ENCODE assay signal across 21 mouse cellular contexts in genomic region chr12:85905666-85906065, GRCm38 (mm10).
DNase-seq lines count a peak whose midpoint lies in the region; ATAC-seq and TF ChIP-seq lines count a peak whose summit lies in the region.
"Had no signal": no experiment of that assay in that cellular context is flagged by ENCODE, and none has a peak within 500 bp of the region (broad histone marks: within the 10 kb centered on the region; RNA-seq: fewer than 3 reads in every experiment).

No protein-coding gene starts in this region.

- peaks cover 22% of the 10 kb centered on the region for H3K4me1 ChIP-seq in liver, embryonic 12.5 days
- H3K4me1 ChIP-seq in MEL (ENCODE audit: control insufficient read depth in 1 of 2, insufficient read depth in 2 of 2, low read length in 2 of 2): peaks cover 2 to 11% of the 10 kb centered on the region in 2 experiments; a peak in 3 of 4 replicates
- H3K4me1 ChIP-seq: embryonic facial prominence, embryonic 12.5 days; forebrain, embryonic 15.5 days had no signal

- no peak for TF ChIP-seq CTCF in MEL (IDR thresholded peaks at IDR 0.05 in 2 of 3, conservative IDR thresholded peaks at IDR 0.05 in 1 of 3; ENCODE audit: control insufficient read depth in 1 of 3, insufficient read depth in 1 of 3, low read depth in 2 of 3, low read length in 3 of 3, poor library complexity in 1 of 3, severe bottlenecking in 1 of 3)

- TF ChIP-seq POLR2A in MEL (IDR thresholded peaks at IDR 0.05; ENCODE audit: control insufficient read depth in 1 of 2, insufficient read depth in 1 of 2, low read depth in 1 of 2, low read length in 2 of 2, poor library complexity in 1 of 2): no peak

- H3K4me2 ChIP-seq in liver, embryonic 12.5 days: no peak overlapping the region
- H3K4me2 ChIP-seq: embryonic facial prominence, embryonic 12.5 days; forebrain, embryonic 13.5 days; forebrain, embryonic 15.5 days had no signal

- ATAC-seq in liver, embryonic 12.5 days: peak; percentile 65
- ATAC-seq: activated CD4-positive, CD25-positive, alpha-beta regulatory T cell, adult 4 months; forebrain, embryonic 13.5 days; forebrain, embryonic 15.5 days; forebrain, postnatal 0 days; Patski had no signal

- 75% methylated on average over 2 of the region's 2 CpGs for WGBS in liver, embryonic 12.5 days (ENCODE audit: insufficient replicate concordance)

- H3K27me3 ChIP-seq in liver, embryonic 12.5 days (replicated peaks): no peaks in the 10 kb centered on the region
- no peaks in the 10 kb centered on the region for H3K27me3 ChIP-seq in MEL (ENCODE audit: control insufficient read depth in 1 of 2, insufficient read depth in 2 of 2, low read length in 2 of 2)
- H3K27me3 ChIP-seq: embryonic facial prominence, embryonic 12.5 days; forebrain, embryonic 13.5 days; forebrain, embryonic 15.5 days; Patski had no signal

- no peak overlapping the region for H3K27ac ChIP-seq in liver, embryonic 12.5 days
- H3K27ac ChIP-seq in MEL (ENCODE audit: control insufficient read depth, low read depth, low read length): no peak overlapping the region
- H3K27ac ChIP-seq: embryonic facial prominence, embryonic 10.5 days; embryonic facial prominence, embryonic 12.5 days; forebrain, embryonic 13.5 days; forebrain, embryonic 15.5 days had no signal

- H3K9ac ChIP-seq in liver, embryonic 12.5 days: no peak overlapping the region
- no peak overlapping the region for H3K9ac ChIP-seq in MEL (ENCODE audit: control insufficient read depth, low read depth, low read length, poor library complexity, severe bottlenecking)
- H3K9ac ChIP-seq: embryonic facial prominence, embryonic 12.5 days; forebrain, embryonic 13.5 days; forebrain, embryonic 15.5 days; forebrain, postnatal 0 days had no signal

- no peak for DNase-seq in liver
- DNase-seq in MEL (ENCODE audit: low read depth, low spot score): peak; percentile 6
- DNase-seq in c-Kit-positive CD71-positive TER-119-negative erythroid progenitor cells, embryonic 14.5 days (ENCODE audit: low read depth): peak; percentile 31
- no peak for DNase-seq in gastrocnemius, adult 18-20 months (ENCODE audit: low spot score)
- no peak for DNase-seq in natural killer cell, adult 2 months (ENCODE audit: low spot score in 2 of 2)
- DNase-seq: adrenal gland, adult 8-10 months; adrenal gland, postnatal 14 days; adrenal gland, postnatal 36 days; cerebellum, adult 11-12 months; cerebellum, adult 2 months; cerebellum, adult 9-10 months; cerebellum, postnatal 10 days; cerebellum, postnatal 25 days; forebrain, postnatal 0 days had no signal

- TF ChIP-seq RAD21 in MEL (IDR thresholded peaks at IDR 0.05; ENCODE audit: low read depth, low read length): no peak

- no peak for TF ChIP-seq EP300 in MEL (IDR thresholded peaks at IDR 0.05; ENCODE audit: low read depth in 1 of 2, low read length in 2 of 2)

- no peaks in the 10 kb centered on the region for H3K9me3 ChIP-seq in liver, embryonic 12.5 days (replicated peaks)
- no peaks in the 10 kb centered on the region for H3K9me3 ChIP-seq in MEL (replicated peaks; ENCODE audit: insufficient read depth, low read length)
- H3K9me3 ChIP-seq: embryonic facial prominence, embryonic 10.5 days; forebrain, embryonic 13.5 days; forebrain, embryonic 15.5 days had no signal

- no peak overlapping the region for H3K4me3 ChIP-seq in liver, embryonic 12.5 days
- no peak overlapping the region for H3K4me3 ChIP-seq in MEL (ENCODE audit: control insufficient read depth in 1 of 2, insufficient read depth in 1 of 2, low read depth in 2 of 2, low read length in 2 of 2)
- H3K4me3 ChIP-seq: embryonic facial prominence, embryonic 10.5 days; embryonic facial prominence, embryonic 12.5 days; forebrain, embryonic 13.5 days; forebrain, embryonic 15.5 days had no signal

- H3K79me2 ChIP-seq in MEL (ENCODE audit: control insufficient read depth, insufficient read depth, low read length, poor library complexity): no peaks in the 10 kb centered on the region

- peaks cover 30% of the 10 kb centered on the region for H3K36me3 ChIP-seq in liver, embryonic 12.5 days
- H3K36me3 ChIP-seq in MEL (ENCODE audit: control insufficient read depth in 1 of 2, insufficient read depth in 2 of 2, low read length in 2 of 2): peaks cover 0 to 18% of the 10 kb centered on the region in 2 experiments; a peak in 2 of 4 replicates

TF ChIP-seq in MEL, 35 proteins besides CTCF, POLR2A, EP300 and RAD21:
- no peak for TF ChIP-seq ZKSCAN1 (IDR thresholded peaks at IDR 0.05; ENCODE audit: low read depth, low read length)

Comparison
In these comparisons a context has a peak if more than half of its experiments do, and no peak if none do; other contexts are left out.
1. DNase-seq: peak in MEL (single experiment) and c-Kit-positive CD71-positive TER-119-negative erythroid progenitor cells, embryonic 14.5 days (single experiment); none in liver (single experiment), gastrocnemius, adult 18-20 months (single experiment) and natural killer cell, adult 2 months (0 of 2).